Mouse (Mus musculus) 3134 (cell line): Measurements from ENCODE around the gene Cdk17.

ENCODE experiments used
- DNase-seq: peaks from one replicate; pipeline ENCODE4 v3.0.0-alpha.2; 2011; ENCODE audit warnings: low spot score; ENCODE audit not compliant: insufficient read length; ENCODE audit errors: extremely low read depth

Cdk17 gene

DNA sequence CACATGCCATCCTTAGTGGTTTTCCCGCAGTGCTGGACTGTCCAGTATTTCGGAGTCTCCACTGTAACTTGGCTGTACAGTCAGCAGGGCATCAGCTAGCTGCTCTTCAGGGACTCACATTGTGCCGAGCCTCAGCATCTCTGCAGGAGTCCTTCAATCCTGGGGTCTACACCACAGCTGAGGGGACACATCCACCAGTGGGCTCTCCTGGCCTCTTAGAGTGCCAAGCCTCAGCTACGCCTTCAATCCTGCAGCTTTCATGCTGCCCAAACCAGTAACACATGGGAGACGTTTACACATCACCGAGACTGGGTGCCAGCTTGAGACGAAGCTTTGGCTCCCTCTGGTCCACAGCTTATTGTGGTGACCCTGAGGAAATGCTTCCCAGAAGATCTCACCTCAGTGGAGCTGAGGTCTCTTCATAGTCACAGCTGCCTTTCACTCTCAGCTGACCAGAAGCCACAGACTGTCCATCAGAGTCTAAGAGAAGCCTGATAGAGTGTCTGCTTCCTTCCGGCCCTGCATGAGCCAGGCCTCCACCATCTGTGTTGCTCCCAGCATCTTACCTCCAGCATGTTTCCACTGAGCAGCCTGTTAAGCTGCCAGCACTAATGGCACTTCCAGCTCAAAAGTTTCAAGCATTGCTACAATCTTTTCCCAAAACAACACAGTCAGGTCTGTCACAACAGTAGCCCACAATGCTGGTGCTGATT is 54.5 kb downstream of the Cdk17 start:
- DNase-seq, result no peak

GRCm38 (mm10) chr10:93225751-93226150 is 65.1 kb downstream of the Cdk17 start:
- DNase-seq, result no peak

- no peak for DNase-seq
Observed at GRCm38 (mm10) chr10:93227921-93228320, 67.2 kb downstream of the Cdk17 start.

- no peak for DNase-seq
Observed at GRCm38 (mm10) chr10:93228401-93229007, 67.8 kb downstream of the Cdk17 start.

DNA sequence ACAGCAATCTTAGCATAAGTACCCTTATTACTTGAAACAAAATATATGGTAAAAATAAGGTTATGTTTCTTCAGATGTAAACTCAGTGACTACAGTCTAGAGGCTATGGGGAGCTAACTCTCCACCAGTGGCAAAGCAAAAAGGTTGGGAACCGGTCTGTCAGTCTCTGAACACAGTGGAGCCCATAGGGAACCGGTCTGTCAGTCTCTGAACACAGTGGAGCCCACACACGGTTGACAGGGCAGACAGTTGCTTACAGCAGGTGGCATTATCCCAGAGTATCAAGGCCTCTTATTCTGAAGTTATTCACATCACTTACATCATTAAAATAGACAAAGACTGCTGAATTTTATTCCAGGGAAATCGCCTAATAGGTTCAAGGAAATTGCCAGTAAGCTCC is 70.8 kb downstream of the Cdk17 start:
- DNase-seq, result no peak

DNA sequence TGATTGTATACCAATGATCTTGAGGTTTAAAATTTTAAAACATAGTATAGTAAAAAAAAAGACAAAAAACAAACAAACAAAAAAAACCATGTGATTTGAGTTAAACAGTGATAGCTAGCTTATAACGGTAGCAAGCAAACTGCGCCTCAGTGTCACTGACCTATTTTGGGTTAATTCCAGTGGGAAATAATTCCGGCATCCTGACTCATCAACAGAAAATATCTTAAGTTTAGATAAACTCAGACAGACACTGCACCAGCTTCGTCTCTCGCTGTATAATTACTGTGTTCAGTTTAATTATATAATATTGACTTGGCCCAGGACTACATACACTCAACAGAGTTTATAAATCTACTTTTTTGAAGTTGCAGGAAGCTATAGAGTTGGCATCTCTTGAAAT is 71.2 kb downstream of the Cdk17 start:
- no peak for DNase-seq

GRCm38 (mm10) chr10:93233665-93234194 is 73.1 kb downstream of the Cdk17 start:
- no peak for DNase-seq

- no peak for DNase-seq
Observed at GRCm38 (mm10) chr10:93234692-93235091, 74.0 kb downstream of the Cdk17 start.

- no peak for DNase-seq
Observed at GRCm38 (mm10) chr10:93239201-93239806, 78.6 kb downstream of the Cdk17 start.

DNA sequence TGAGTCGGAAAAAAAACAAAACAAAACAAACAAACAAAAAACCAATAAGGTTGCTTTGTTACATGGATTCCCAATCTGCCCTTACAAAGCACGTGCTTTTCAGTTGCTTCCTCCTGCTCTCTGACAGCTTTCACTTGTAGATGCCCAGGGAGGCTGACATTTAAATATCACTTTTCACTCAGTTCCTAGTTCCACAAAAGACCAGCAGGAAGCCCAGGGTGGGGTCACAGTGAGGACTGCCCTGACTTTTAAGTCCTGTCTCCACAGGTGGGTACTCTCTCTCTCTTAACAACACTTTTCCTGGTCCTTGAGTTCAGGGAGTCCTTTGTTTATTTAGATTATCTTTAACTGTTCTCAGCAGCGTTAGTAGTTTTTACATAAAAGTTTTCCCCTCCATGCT is 81.5 kb downstream of the Cdk17 start:
- DNase-seq, result no peak

DNA sequence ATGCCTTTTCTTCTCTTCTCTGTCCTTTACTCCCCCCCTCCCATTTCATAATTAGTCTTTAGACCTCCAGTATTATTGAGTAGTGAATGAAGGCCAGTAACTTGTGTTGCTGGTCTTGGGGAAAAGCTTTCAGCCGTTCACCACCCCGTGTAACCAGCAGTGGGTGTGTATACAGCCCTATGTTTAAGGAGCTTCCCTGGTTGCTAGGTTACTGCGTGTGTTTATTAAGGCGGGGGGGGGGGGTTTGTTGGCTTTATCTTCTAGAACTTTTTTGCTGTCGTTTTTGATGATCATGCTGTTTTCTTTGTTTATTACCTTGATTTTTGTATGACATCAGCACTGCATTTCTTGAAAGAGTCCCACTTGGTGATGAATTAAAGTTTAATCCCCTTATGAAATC is 82.2 kb downstream of the Cdk17 start:
- no peak for DNase-seq

DNA sequence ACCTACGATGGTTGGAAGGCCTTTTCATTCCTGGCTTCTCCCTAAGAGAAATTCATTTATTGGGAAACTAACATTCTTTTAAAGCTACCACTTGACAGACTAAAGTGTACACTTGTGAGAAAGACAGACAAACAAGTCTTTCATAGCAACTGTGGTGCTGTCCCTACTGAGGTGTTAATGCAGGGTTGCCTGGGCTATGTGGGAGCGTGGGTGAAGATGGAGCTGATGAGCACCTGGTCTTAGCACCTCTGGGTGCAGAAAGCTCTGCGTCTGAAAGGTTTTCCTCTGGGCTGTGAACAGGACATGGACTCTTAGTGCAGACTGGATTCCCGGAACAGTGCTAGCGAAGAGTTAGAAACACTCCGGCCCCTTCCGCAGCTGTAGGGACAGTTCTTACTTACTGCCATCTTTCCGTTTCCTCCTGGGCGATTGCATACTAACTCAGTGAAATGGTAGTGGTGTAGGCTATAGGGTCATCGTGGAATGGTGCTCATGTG is 83.6 kb downstream of the Cdk17 start:
- no peak for DNase-seq

- DNase-seq, result no peak
Observed at GRCm38 (mm10) chr10:93246185-93246920, 85.7 kb downstream of the Cdk17 start.

DNA sequence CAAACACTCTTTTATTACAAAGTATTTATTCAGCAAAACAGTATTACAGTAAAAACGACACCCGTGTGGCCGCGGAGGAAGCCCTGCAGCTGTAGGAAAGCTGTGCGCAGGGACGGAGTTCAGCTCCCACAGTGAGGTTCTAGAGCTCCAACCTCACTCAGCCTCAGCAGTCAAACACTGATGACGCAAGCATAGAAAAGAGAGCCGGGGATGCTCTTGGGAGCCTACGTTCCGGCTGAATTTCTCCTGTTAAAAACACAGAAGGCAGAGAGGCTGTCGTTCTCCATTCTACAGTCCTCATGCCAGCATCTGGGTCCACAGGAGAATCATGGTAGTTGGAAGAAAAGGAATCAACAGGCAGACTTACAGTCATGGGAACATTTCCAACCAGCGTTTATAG is 86.7 kb downstream of the Cdk17 start:
- DNase-seq, result no peak

GRCm38 (mm10) chr10:93247902-93248301 is 87.2 kb downstream of the Cdk17 start:
- no peak for DNase-seq

DNA sequence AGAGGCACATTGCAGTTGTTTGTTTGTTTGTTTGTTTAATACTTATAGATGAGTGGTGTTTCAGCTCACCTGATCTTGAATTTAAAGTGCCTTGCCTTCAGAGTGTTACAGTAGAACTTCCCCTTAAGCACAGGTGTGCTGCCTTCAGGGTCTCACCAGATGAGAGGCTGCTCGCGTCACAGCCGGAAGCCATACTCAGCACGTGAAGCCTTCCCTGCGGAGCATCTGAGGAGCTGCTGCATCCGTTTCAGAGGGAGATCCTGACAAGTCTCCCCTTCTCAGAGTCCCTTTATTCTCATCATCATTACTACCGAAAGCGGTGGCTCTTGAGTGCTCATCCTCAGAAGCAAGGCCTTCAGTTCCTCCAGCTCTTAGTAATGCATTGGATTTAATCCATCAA is 87.7 kb downstream of the Cdk17 start:
- no peak for DNase-seq

DNA sequence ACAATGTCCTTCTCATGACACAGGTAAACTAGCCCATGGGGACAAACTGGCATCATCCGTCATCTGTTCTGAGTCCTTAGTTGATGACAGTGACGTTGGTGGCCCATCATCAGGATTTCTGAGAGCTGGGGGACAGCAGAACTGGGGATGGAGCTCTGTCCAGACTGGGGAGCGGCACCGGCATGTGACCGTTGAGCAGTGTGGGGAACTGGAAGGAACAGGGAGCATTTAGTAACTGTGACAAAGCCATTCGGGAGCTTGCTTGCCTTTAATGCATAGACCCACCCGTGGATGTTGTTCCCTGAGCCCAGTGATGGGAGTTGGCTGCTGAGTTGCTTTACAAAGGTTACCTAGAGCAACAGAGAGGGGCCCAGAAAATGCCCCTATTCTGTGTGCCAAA is 89.2 kb downstream of the Cdk17 start:
- DNase-seq, result no peak

DNA sequence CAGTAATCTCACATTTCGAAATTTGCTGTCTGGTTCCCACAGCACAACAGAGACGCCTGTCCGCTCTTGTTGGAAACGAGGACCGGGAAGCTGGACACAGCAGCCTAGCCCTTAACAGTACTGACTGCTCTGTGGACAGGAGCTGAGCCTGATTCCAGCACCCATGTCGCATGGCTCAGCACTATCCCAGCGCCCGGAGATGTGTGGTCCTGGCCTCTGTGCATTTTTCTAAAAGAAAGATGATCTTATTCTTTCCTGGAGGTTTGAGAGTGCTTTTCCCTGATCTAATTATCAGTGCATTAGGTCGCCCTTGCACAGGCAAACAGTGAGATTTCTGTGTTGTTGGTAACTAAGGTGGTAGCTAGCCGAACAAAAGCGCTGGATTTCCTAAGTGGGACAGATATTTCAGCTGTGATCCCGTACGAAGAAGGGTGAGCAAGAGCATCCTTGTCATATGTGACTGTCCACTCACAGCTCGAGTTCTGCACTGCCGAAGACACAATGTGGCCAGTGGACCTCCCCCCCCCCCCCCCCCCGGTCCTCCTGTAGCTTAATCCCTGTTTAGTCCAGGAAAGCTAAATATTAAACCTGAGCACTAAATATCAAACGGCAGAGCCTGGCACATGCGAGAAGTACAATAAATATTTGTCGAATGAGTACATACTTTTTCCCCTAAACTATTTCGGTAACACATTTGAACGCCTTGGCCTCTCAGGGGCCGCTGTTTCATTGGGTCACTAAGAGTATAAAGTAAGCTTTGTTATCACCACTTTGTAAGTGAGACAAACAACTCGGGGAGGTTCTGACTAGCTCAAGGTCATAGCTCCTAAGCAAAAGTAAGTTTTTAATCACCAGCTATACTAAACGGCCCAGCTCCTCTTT is 90.0 kb downstream of the Cdk17 start:
- no peak for DNase-seq

GRCm38 (mm10) chr10:93251426-93251825 is 90.8 kb downstream of the Cdk17 start:
- no peak for DNase-seq

DNA sequence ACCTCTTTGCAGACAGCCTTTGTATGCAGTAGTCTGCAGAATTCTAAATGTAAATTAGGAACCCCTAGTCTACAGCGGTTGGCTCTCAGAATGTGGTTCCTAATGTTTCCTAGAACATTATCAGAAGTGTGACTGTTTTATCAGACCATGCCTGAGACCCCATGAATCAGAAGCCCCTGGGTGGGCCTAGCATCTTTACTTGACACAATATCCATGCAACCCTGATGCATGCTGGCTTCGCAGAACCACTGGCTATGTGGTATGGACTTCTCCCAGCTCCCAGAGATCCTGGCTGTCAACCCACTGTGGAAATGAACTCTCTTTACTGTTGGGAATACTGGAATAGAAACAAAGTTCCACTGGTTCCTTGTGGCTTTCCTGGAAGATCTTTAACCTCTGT is 92.0 kb downstream of the Cdk17 start:
- no peak for DNase-seq
